Mouse (Mus musculus) limb, embryonic 13.5 days (tissue): ENCODE results near the gene Hbb-bs. TPM values are rescaled to one million over a fixed set of nuclear protein-coding genes. Genes with fewer than 3 reads are reported as not detected.
"Not testable (repeated sequence)": the region's sequence is repeated elsewhere in the genome, so short reads cannot be mapped to it uniquely, and the experiment has no call there.

Experiments used
- ATAC-seq: fragments of 200-750 bp; cut with Nextera tagmentation; 2 replicates; pipeline ENCODE4 v1.8.0; 2017; ENCODE audit warnings: low read depth, moderate number of reproducible peaks, moderate TSS enrichment; ENCODE audit not compliant: low FRiP score
- H3K27ac ChIP-seq: fragments of 300-500 bp; sonication (generic); 2 replicates; pipeline ENCODE4 v1.5.1; 2015; ENCODE audit warnings: inconsistent platforms, mild to moderate bottlenecking, moderate library complexity
- H3K27me3 ChIP-seq: fragments of 300-500 bp; sonication (generic); 2 replicates; pipeline ENCODE4 v1.6.1; 2015; ENCODE audit warnings: mild to moderate bottlenecking, inconsistent platforms
- H3K36me3 ChIP-seq: fragments of 300-500 bp; sonication (generic); 2 replicates; pipeline ENCODE4 v1.6.1; 2015; ENCODE audit warnings: inconsistent platforms, mild to moderate bottlenecking, moderate library complexity
- H3K4me1 ChIP-seq: fragments of 300-500 bp; sonication (generic); 2 replicates; pipeline ENCODE4 v1.6.1; 2015; ENCODE audit warnings: inconsistent platforms
- H3K4me2 ChIP-seq: fragments of 300-500 bp; sonication (generic); replicated peaks from 2 replicates; pipeline ENCODE4 v1.6.1; 2015; ENCODE audit warnings: inconsistent platforms, mild to moderate bottlenecking, moderate library complexity
- H3K4me3 ChIP-seq: fragments of 300-500 bp; sonication (generic); 2 replicates; pipeline ENCODE4 v1.5.1; 2015; ENCODE audit warnings: moderate library complexity, mild to moderate bottlenecking, inconsistent platforms
- H3K9ac ChIP-seq: fragments of 300-500 bp; sonication (generic); 2 replicates; pipeline ENCODE4 v1.6.1; 2015; ENCODE audit warnings: mild to moderate bottlenecking, inconsistent platforms
- H3K9me3 ChIP-seq: fragments of 300-500 bp; sonication (generic); 2 replicates; pipeline ENCODE4 v1.6.1; 2016; ENCODE audit warnings: inconsistent platforms
- WGBS: fragments of 180-500 bp; shearing (Covaris S2); methylation state at CpG from one replicate; pipeline ENCODE4 v1.1.7; 2015; 5-methylcytosine and 5-hydroxymethylcytosine counted together
- polyA plus RNA-seq: library from polyadenylated mRNA; unstranded; fragments of >200 nt; fragmentation: Nextera tagmentation; extraction: Ambion mirVana; gene quantifications from 2 replicates; pipeline ENCODE4 v1.2.1, GENCODE M21; 2015

Hbb-bs gene
- polyA plus RNA-seq, 1 experiment from 2014 or later = 3,820 TPM

- H3K4me1 ChIP-seq = no peaks in the 10 kb centered on the region
- no peaks in the 10 kb centered on the region for H3K36me3 ChIP-seq
- H3K27me3 ChIP-seq = no peaks in the 10 kb centered on the region
- WGBS = 74% methylated on average over 3 of the region's 3 CpGs
- H3K27ac ChIP-seq = no peak within 1 kb of the TSS
- no peak within 1 kb of the TSS for H3K9ac ChIP-seq
- no peak within 1 kb of the TSS for H3K4me3 ChIP-seq
- H3K9me3 ChIP-seq = no peaks in the 10 kb centered on the region
- no peak within 1 kb of the TSS for H3K4me2 ChIP-seq
- no peak for ATAC-seq
Measured at GRCm38 (mm10) chr7:103840268-103840667, 12.4 kb upstream of the Hbb-bs start, which contains the start of gene Hbb-bh2. Gene Hbb-bh2 (minus strand): TSS chr7:103840520.

GRCm38 (mm10) chr7:103827139-103827538 lies 757 bp downstream of the Hbb-bs start:
- not testable (repeated sequence) for H3K27ac ChIP-seq, H3K36me3 ChIP-seq, ATAC-seq, H3K9ac ChIP-seq, H3K27me3 ChIP-seq, H3K4me1 ChIP-seq, H3K4me2 ChIP-seq, H3K4me3 ChIP-seq, H3K9me3 ChIP-seq
- no CpG with 5 or more reads among the region's 2 CpGs for WGBS

GRCm38 (mm10) chr7:103826255-103826887 lies 1.5 kb downstream of the Hbb-bs start:
- H3K36me3 ChIP-seq = no peaks in the 10 kb centered on the region
- H3K9me3 ChIP-seq = no peaks in the 10 kb centered on the region
- no peak overlapping the region for H3K27ac ChIP-seq
- ATAC-seq = no peak
- H3K4me2 ChIP-seq = no peak overlapping the region
- WGBS = 66% methylated on average over 3 of the region's 3 CpGs
- H3K4me1 ChIP-seq = no peaks in the 10 kb centered on the region
- no peak overlapping the region for H3K4me3 ChIP-seq
- H3K9ac ChIP-seq = no peak overlapping the region
- no peaks in the 10 kb centered on the region for H3K27me3 ChIP-seq

- no peaks in the 10 kb centered on the region for H3K36me3 ChIP-seq
- no peak for ATAC-seq
Measured at GRCm38 (mm10) chr7:103825536-103826254, 2.2 kb downstream of the Hbb-bs start.

GRCm38 (mm10) chr7:103824597-103824996 lies 3.3 kb downstream of the Hbb-bs start:
- Histone ChIP-seq H3K9ac (no peak overlapping the region), H3K4me3 (no peak overlapping the region), H3K27me3 (no peaks in the 10 kb centered on the region), H3K9me3 (no peaks in the 10 kb centered on the region), H3K36me3 (no peaks in the 10 kb centered on the region), H3K27ac (no peak overlapping the region), H3K4me2 (no peak overlapping the region), H3K4me1 (no peaks in the 10 kb centered on the region)
- 84% methylated on average over 2 of the region's 2 CpGs for WGBS
- no peak for ATAC-seq

More at GRCm38 (mm10) chr7:103825536-103826254, 2.2 kb downstream of the Hbb-bs start:
- no peaks in the 10 kb centered on the region for H3K27me3 ChIP-seq
- H3K9me3 ChIP-seq = no peaks in the 10 kb centered on the region
- H3K27ac ChIP-seq = no peak overlapping the region
- H3K4me1 ChIP-seq = no peaks in the 10 kb centered on the region
- WGBS = 90% methylated on average over 3 of the region's 3 CpGs
- H3K4me3 ChIP-seq = no peak overlapping the region
- no peak overlapping the region for H3K4me2 ChIP-seq
- H3K9ac ChIP-seq = no peak overlapping the region

GRCm38 (mm10) chr7:103815085-103815484 lies 12.8 kb downstream of the Hbb-bs start:
- H3K9me3 ChIP-seq, ATAC-seq, H3K27me3 ChIP-seq, H3K9ac ChIP-seq, H3K36me3 ChIP-seq, H3K4me2 ChIP-seq, H3K4me1 ChIP-seq, H3K4me3 ChIP-seq, H3K27ac ChIP-seq: not testable (repeated sequence)
- WGBS = 67% methylated on average over 1 of the region's 2 CpGs

- H3K4me2 ChIP-seq = no peak within 1 kb of the TSS
- ATAC-seq = no peak
- H3K4me1 ChIP-seq = no peaks in the 10 kb centered on the region
- H3K9me3 ChIP-seq = no peaks in the 10 kb centered on the region
- H3K27ac ChIP-seq = no peak within 1 kb of the TSS
- no peaks in the 10 kb centered on the region for H3K36me3 ChIP-seq
- no peak within 1 kb of the TSS for H3K4me3 ChIP-seq
- WGBS = 79% methylated on average over 3 of the region's 3 CpGs
- H3K9ac ChIP-seq = no peak within 1 kb of the TSS
- no peaks in the 10 kb centered on the region for H3K27me3 ChIP-seq
Measured at GRCm38 (mm10) chr7:103813766-103814165, 14.1 kb downstream of the Hbb-bs start, which contains the start of gene Hbb-bt. Gene Hbb-bt (minus strand): TSS chr7:103813996.

GRCm38 (mm10) chr7:103813152-103813551 lies 14.7 kb downstream of the Hbb-bs start:
- H3K4me1 ChIP-seq, H3K4me2 ChIP-seq, H3K27me3 ChIP-seq, H3K27ac ChIP-seq, ATAC-seq, H3K9me3 ChIP-seq, H3K4me3 ChIP-seq, H3K9ac ChIP-seq, H3K36me3 ChIP-seq: not testable (repeated sequence)
- WGBS = no CpG with 5 or more reads among the region's 3 CpGs

- no peak overlapping the region for H3K4me3 ChIP-seq
- no peaks in the 10 kb centered on the region for H3K27me3 ChIP-seq
- H3K27ac ChIP-seq = no peak overlapping the region
- H3K4me1 ChIP-seq = no peaks in the 10 kb centered on the region
- no peaks in the 10 kb centered on the region for H3K9me3 ChIP-seq
- no peak overlapping the region for H3K9ac ChIP-seq
- no peak for ATAC-seq
- 69% methylated on average over 1 of the region's 1 CpGs for WGBS
- H3K36me3 ChIP-seq = no peaks in the 10 kb centered on the region
- H3K4me2 ChIP-seq = no peak overlapping the region
Measured at GRCm38 (mm10) chr7:103812174-103812573, 15.7 kb downstream of the Hbb-bs start.

- Histone ChIP-seq H3K9ac (no peak overlapping the region), H3K4me3 (no peak overlapping the region), H3K36me3 (no peaks in the 10 kb centered on the region), H3K9me3 (no peaks in the 10 kb centered on the region), H3K27me3 (no peaks in the 10 kb centered on the region), H3K27ac (no peak overlapping the region), H3K4me1 (no peaks in the 10 kb centered on the region), H3K4me2 (no peak overlapping the region)
- no peak for ATAC-seq
- WGBS = 88% methylated on average over 1 of the region's 1 CpGs
Measured at GRCm38 (mm10) chr7:103811223-103811845, 16.6 kb downstream of the Hbb-bs start.

GRCm38 (mm10) chr7:103810746-103811145 lies 17.1 kb downstream of the Hbb-bs start:
- ATAC-seq = no peak
- no peak overlapping the region for H3K4me2 ChIP-seq
- no peak overlapping the region for H3K9ac ChIP-seq
- H3K36me3 ChIP-seq = no peaks in the 10 kb centered on the region
- H3K4me3 ChIP-seq = no peak overlapping the region
- 80% methylated on average over 3 of the region's 3 CpGs for WGBS
- no peak overlapping the region for H3K27ac ChIP-seq
- no peaks in the 10 kb centered on the region for H3K9me3 ChIP-seq
- no peaks in the 10 kb centered on the region for H3K4me1 ChIP-seq
- no peaks in the 10 kb centered on the region for H3K27me3 ChIP-seq

GRCm38 (mm10) chr7:103810296-103810695 lies 17.6 kb downstream of the Hbb-bs start:
- Histone ChIP-seq H3K36me3 (no peaks in the 10 kb centered on the region), H3K4me3 (no peak overlapping the region), H3K4me2 (no peak overlapping the region), H3K9ac (no peak overlapping the region), H3K9me3 (no peaks in the 10 kb centered on the region), H3K4me1 (no peaks in the 10 kb centered on the region), H3K27me3 (no peaks in the 10 kb centered on the region), H3K27ac (no peak overlapping the region)
- 90% methylated on average over 1 of the region's 1 CpGs for WGBS
- ATAC-seq = no peak
